Mouse (Mus musculus) cerebellum, adult 2 months (tissue): ENCODE data around the gene Myh9. TPM values are rescaled to one million over a fixed set of nuclear protein-coding genes. Genes with fewer than 3 reads are reported as not detected.

Experiments used
- DNase-seq, 2 experiments: peaks; one replicate each; pipeline ENCODE4 v3.0.0; 2021
- H3K27ac ChIP-seq: fragments of 200-500 bp; 2 replicates; pipeline ENCODE4 v1.5.1; 2012; ENCODE audit warnings: low read length, control low read depth, inconsistent platforms; ENCODE audit not compliant: insufficient read depth
- H3K27me3 ChIP-seq: fragments of 200-500 bp; 2 replicates; pipeline ENCODE4 v1.6.1; 2012; ENCODE audit warnings: inconsistent platforms, mild to moderate bottlenecking, low read length, moderate library complexity; ENCODE audit not compliant: control insufficient read depth, insufficient read depth
- H3K4me1 ChIP-seq: fragments of 200-500 bp; 2 replicates; pipeline ENCODE4 v1.6.1; 2011; ENCODE audit warnings: low read length; ENCODE audit not compliant: control insufficient read depth, insufficient read depth
- H3K4me3 ChIP-seq: fragments of 200-500 bp; replicated peaks from 2 replicates; pipeline ENCODE3; 2011; ENCODE audit warnings: mild to moderate bottlenecking, low read depth, low read length, control low read depth; ENCODE audit not compliant: insufficient read depth
- CTCF ChIP-seq: fragments of 200-500 bp; IDR thresholded peaks from 2 replicates; pipeline ENCODE4 v1.5.1; 2011; ENCODE audit warnings: low read depth, mild to moderate bottlenecking, control low read depth, low read length, moderate library complexity, borderline replicate concordance; ENCODE audit not compliant: insufficient read depth
- POLR2A ChIP-seq: fragments of 200-500 bp; IDR thresholded peaks from 2 replicates; pipeline ENCODE4 v1.6.1; 2011; ENCODE audit warnings: low read length, control low read depth, borderline replicate concordance; ENCODE audit not compliant: insufficient read depth
- WGBS: fragments of 180-500 bp; shearing (Covaris S2); methylation state at CpG from one replicate; pipeline ENCODE4 v1.1.7; 2018; 5-methylcytosine and 5-hydroxymethylcytosine counted together
- polyA plus RNA-seq: library from polyadenylated mRNA; depleted of rRNA; stranded (reverse); fragments of >200 nt; gene quantifications from 2 replicates; pipeline ENCODE4 v1.2.3, GENCODE M21; 2012

Myh9 gene
- polyA plus RNA-seq, 1 experiment = 44.2 TPM

GRCm38 (mm10) chr15:77882797-77883696, 41.1 kb upstream of the Myh9 start:
- H3K4me3 ChIP-seq = no peak overlapping the region
- 40% methylated on average over 17 of the region's 17 CpGs for WGBS
- no peak for DNase-seq
- H3K27me3 ChIP-seq = no peaks in the 10 kb centered on the region
- H3K27ac ChIP-seq = no peak overlapping the region
- TF ChIP-seq POLR2A (no peak), CTCF (no peak)
- no peaks in the 10 kb centered on the region; the same call in 1 of the 2 replicates for H3K4me1 ChIP-seq

- Histone ChIP-seq H3K27ac (no peak overlapping the region), H3K27me3 (no peaks in the 10 kb centered on the region), H3K4me3 (no peak overlapping the region), H3K4me1 (no peaks in the 10 kb centered on the region; the same call in 1 of the 2 replicates)
- TF ChIP-seq CTCF = no peak
- no peak for TF ChIP-seq POLR2A
- WGBS = 83% methylated on average over 6 of the region's 6 CpGs
- no peak for DNase-seq
These were observed 40.3 kb upstream of the Myh9 start for GRCm38 (mm10) chr15:77882297-77882696.

DNA sequence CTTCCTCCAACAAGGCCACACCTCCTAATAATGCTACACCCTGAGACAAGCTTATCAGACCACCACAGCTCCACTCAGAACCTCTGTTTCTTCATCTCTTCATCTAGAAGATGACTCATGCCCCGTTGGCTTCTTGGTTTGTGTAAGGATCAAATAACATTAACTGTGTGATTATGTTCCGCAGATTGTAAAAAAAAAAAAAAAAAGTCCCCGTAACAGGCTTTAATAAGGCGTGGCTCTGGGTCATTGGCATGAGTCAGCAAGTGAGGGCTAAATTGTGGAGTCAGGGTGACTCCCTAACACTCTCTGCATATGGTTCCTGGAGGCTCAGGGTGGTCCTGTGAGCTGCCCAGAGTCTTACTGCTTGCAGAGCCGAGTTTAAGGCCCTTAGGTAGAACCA, 39.7 kb upstream of the Myh9 start:
- no peaks in the 10 kb centered on the region; the same call in 1 of the 2 replicates for H3K4me1 ChIP-seq
- no peak for DNase-seq
- WGBS = 76% methylated on average over 5 of the region's 5 CpGs
- no peaks in the 10 kb centered on the region for H3K27me3 ChIP-seq
- H3K4me3 ChIP-seq = no peak overlapping the region
- TF ChIP-seq CTCF (no peak), POLR2A (no peak)
- H3K27ac ChIP-seq = no peak overlapping the region

DNA sequence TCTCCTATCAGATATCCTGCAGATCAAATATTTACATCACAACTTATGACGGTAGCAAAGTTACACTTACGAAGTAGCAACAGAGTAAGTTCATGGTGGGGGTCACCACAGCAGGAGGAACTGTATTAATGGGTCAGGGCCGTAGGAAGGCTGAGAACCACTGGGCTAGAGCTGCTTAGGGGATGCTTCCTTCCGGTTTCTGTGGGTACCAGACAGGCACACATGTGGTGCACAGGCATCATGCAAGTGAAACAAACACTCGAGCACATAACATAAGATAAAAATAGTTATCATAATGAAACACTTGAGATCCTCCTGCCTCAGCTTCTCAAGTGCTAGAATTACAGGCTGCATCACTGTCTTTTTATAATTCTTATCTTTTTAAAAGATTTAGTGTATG, 38.8 kb upstream of the Myh9 start:
- WGBS = 87% methylated on average over 5 of the region's 5 CpGs
- no peak overlapping the region for H3K27ac ChIP-seq
- no peak overlapping the region for H3K4me3 ChIP-seq
- no peak for TF ChIP-seq CTCF
- TF ChIP-seq POLR2A = no peak
- DNase-seq = no peak
- no peaks in the 10 kb centered on the region; the same call in 1 of the 2 replicates for H3K4me1 ChIP-seq
- no peaks in the 10 kb centered on the region for H3K27me3 ChIP-seq

- no peak overlapping the region for H3K4me3 ChIP-seq
- no peak for DNase-seq
- H3K27ac ChIP-seq = no peak overlapping the region
- no peaks in the 10 kb centered on the region for H3K27me3 ChIP-seq
- H3K4me1 ChIP-seq = no peaks in the 10 kb centered on the region; the same call in 1 of the 2 replicates
- TF ChIP-seq POLR2A (no peak), CTCF (no peak)
- WGBS = 56% methylated on average over 3 of the region's 3 CpGs
These were observed 37.8 kb upstream of the Myh9 start for GRCm38 (mm10) chr15:77879756-77880155.

GRCm38 (mm10) chr15:77877209-77877608, 35.2 kb upstream of the Myh9 start:
- no peak overlapping the region for H3K27ac ChIP-seq
- 77% methylated on average over 2 of the region's 2 CpGs for WGBS
- H3K4me1 ChIP-seq = no peaks in the 10 kb centered on the region; the same call in 1 of the 2 replicates
- TF ChIP-seq POLR2A = no peak
- no peak for TF ChIP-seq CTCF
- H3K4me3 ChIP-seq = no peak overlapping the region
- H3K27me3 ChIP-seq = no peaks in the 10 kb centered on the region
- DNase-seq = no peak

DNA sequence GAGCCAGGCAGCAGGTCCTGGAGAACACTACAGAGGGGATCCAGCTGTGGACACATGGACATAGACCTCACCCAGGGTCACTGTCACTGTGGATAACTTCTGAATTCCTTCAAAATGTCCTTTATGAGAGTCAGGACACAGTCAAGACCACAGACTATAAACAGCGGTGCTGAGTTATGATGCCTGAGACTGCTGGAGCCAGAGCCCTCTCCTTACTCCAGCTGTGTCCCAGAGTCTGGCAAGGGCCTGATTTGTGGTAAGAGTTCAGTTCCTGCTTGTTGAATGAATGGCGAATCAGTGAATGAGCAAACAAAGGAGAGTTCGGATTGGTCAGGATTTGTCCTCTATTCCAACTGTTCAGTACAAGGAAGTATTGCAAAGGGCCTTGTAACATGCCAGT, 34.7 kb upstream of the Myh9 start:
- Histone ChIP-seq H3K4me3 (no peak overlapping the region), H3K27ac (no peak overlapping the region), H3K4me1 (no peaks in the 10 kb centered on the region; the same call in 1 of the 2 replicates), H3K27me3 (no peaks in the 10 kb centered on the region)
- DNase-seq = no peak
- TF ChIP-seq POLR2A (no peak), CTCF (no peak)
- WGBS = 81% methylated on average over 3 of the region's 3 CpGs

DNA sequence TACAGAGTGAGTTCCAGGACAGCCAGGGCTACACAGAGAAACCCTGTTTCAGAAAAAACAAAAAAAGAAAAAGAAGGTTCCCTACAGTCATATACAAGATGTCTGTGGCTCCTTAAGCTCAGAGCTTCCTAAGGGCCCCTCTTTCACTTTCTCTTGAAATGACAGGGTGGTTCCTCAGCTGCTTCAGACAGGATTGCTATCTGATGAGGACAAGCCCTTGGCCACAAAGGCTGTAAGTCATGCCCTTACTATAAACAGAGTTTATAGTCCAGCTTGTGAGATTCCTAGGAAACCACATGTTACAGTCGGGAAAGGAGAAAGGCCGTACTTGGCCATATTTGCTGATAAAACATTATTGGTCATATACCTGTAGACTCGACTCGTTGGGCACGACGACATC, 34.0 kb upstream of the Myh9 start:
- Histone ChIP-seq H3K4me1 (no peaks in the 10 kb centered on the region; the same call in 1 of the 2 replicates), H3K4me3 (no peak overlapping the region), H3K27me3 (no peaks in the 10 kb centered on the region), H3K27ac (no peak overlapping the region)
- no peak for DNase-seq
- TF ChIP-seq POLR2A = no peak
- no peak for TF ChIP-seq CTCF
- WGBS = 94% methylated on average over 6 of the region's 6 CpGs
